Mouse (Mus musculus) hindbrain, embryonic 14.5 days (tissue): ENCODE measurements around the gene Abcg4. TPM values are rescaled to one million over a fixed set of nuclear protein-coding genes. Genes with fewer than 3 reads are reported as not detected.

Source experiments
- ATAC-seq: fragments of 200-750 bp; cut with Nextera tagmentation; 2 replicates; pipeline ENCODE4 v1.8.0; 2017; ENCODE audit warnings: moderate number of reproducible peaks, mild to moderate bottlenecking, moderate TSS enrichment, moderate library complexity; ENCODE audit not compliant: low FRiP score
- DNase-seq: peaks from one replicate; pipeline ENCODE4 v3.0.0-alpha.2; 2015; ENCODE audit warnings: low spot score
- H3K27ac ChIP-seq: fragments of 300-500 bp; sonication (generic); 2 replicates; pipeline ENCODE4 v1.5.1; 2014; ENCODE audit warnings: mild to moderate bottlenecking, moderate library complexity
- H3K27me3 ChIP-seq: fragments of 300-500 bp; sonication (generic); 2 replicates; pipeline ENCODE4 v1.6.1; 2014; ENCODE audit warnings: mild to moderate bottlenecking, low read length, mixed read lengths; ENCODE audit not compliant: control insufficient read depth, insufficient read depth
- H3K36me3 ChIP-seq: fragments of 300-500 bp; sonication (generic); replicated peaks from 2 replicates; pipeline ENCODE4 v1.6.1; 2014; ENCODE audit not compliant: control insufficient read depth, insufficient read depth
- H3K4me1 ChIP-seq: fragments of 300-500 bp; sonication (generic); replicated peaks from 2 replicates; pipeline ENCODE4 v1.6.1; 2014; ENCODE audit warnings: antibody characterized with exemption, low read length, mixed read lengths; ENCODE audit not compliant: control insufficient read depth, insufficient read depth
- H3K4me2 ChIP-seq: fragments of 300-500 bp; sonication (generic); replicated peaks from 2 replicates; pipeline ENCODE4 v1.6.1; 2014; ENCODE audit warnings: mild to moderate bottlenecking, moderate library complexity
- H3K4me3 ChIP-seq: fragments of 300-500 bp; sonication (generic); replicated peaks from 2 replicates; pipeline ENCODE4 v1.5.1; 2014; ENCODE audit warnings: mild to moderate bottlenecking, low read length
- H3K9ac ChIP-seq: fragments of 300-500 bp; sonication (generic); 2 replicates; pipeline ENCODE4 v1.6.1; 2014
- H3K9me3 ChIP-seq: fragments of 300-500 bp; sonication (generic); 2 replicates; pipeline ENCODE4 v1.6.1; 2016; ENCODE audit warnings: low read length; ENCODE audit not compliant: control insufficient read depth
- WGBS: fragments of 180-500 bp; shearing (Covaris S2); extraction: QIAGEN DNeasy Blood & Tissue Kit; methylation state at CpG from one replicate; pipeline ENCODE4 v1.1.7; 2014; 5-methylcytosine and 5-hydroxymethylcytosine counted together
- microRNA-seq: library from miRNA; unstranded; fragments of <30 nt; microRNA quantifications from one replicate; pipeline ENCODE4, GENCODE M21; 2016
- polyA plus RNA-seq: library from polyadenylated mRNA; unstranded; fragments of >200 nt; fragmentation: Nextera tagmentation; extraction: Ambion mirVana; gene quantifications from 2 replicates; pipeline ENCODE4 v1.2.1, GENCODE M21; 2014

Abcg4 gene
- polyA plus RNA-seq, 1 experiment from 2014 or later, result 21.7 TPM

DNA sequence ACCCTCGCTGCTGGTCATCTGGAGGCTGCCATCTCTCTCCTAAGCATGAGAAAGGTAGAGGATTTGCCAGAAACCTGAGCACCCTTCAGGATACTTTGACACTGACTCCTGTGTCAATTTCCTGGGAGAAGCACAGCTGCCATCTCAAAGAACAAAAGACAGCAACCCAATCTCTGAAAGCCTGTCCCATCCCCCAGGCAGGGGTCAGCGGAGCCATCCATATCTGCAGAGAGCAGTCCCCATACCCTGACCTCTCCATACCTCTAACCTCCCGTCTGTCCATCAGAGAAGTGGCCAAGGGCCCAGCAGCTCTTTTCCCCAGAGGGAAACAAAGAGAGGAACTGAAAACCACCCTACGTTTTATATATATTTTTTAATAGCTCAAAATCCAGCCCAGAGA, 51.8 kb downstream of the Abcg4 start:
- no peak overlapping the region for H3K9ac ChIP-seq
- ATAC-seq, result no peak
- 51% methylated on average over 4 of the region's 4 CpGs for WGBS

GRCm38 (mm10) chr9:44234479-44235427, 53.7 kb downstream of the Abcg4 start:
- H3K4me2 ChIP-seq, result peak overlapping the region; percentile 74
- 28% methylated on average over 19 of the region's 19 CpGs for WGBS
- DNase-seq, result no peak

More for the DNA sequence above, 51.8 kb downstream of the Abcg4 start:
- peaks cover 15% of the 10 kb centered on the region for H3K4me1 ChIP-seq
- DNase-seq, result no peak
- H3K27ac ChIP-seq, result no peak overlapping the region
- H3K4me2 ChIP-seq, result no peak overlapping the region
- H3K36me3 ChIP-seq, result no peaks in the 10 kb centered on the region
- H3K9me3 ChIP-seq, result no peaks in the 10 kb centered on the region
- no peaks in the 10 kb centered on the region for H3K27me3 ChIP-seq
- H3K4me3 ChIP-seq, result no peak overlapping the region

DNA sequence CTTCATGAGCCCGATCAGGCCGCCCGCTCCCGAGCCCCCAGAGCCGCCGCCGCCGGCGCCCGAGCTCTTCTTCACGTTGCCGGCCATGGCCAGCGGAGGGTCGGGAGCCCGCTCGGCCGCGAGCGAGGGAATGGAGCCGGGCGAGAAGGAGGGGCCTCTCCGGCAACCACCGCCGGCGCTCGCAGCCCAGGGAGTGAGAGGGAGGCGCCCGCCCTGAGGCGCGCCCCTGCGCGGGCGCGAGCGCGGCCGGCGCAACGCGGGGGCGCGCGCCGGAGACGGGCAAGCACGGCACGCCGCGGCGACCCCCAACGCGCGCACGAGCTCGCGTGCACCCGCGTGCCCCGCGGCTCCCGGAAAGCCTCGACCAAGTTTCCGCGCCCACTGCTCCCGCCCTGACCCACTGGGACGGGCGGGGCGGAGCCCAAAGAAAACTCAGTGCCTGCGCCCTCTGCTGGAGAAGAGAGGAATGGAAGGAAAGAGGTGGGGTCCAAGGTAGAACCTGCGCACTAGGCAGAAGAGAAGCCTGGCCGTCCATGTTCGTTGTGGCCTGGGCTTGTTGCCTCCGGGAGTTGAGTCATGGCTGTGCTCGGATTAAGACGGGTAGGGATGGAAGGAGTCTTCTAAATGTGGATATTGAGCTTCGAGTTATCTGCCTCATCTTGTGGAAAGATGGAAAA, 54.5 kb downstream of the Abcg4 start, which contains the start of gene Cbl:
Gene Cbl, minus strand, starts transcription at position 248 of the 677 bp plus-strand sequence.
- peaks cover 18% of the 10 kb centered on the region for H3K4me1 ChIP-seq
- DNase-seq, result peak; percentile 100
- peak within 1 kb of the TSS; percentile 93 for H3K9ac ChIP-seq
- H3K27ac ChIP-seq, result peak within 1 kb of the TSS; percentile 96
- WGBS, result under 1% methylated on average over 63 of the region's 76 CpGs
- peak; percentile 93 for ATAC-seq
- no peaks in the 10 kb centered on the region for H3K27me3 ChIP-seq
- H3K9me3 ChIP-seq, result no peaks in the 10 kb centered on the region
- H3K4me3 ChIP-seq, result peak within 1 kb of the TSS; percentile 76
- H3K4me2 ChIP-seq, result peak within 1 kb of the TSS; percentile 74
- H3K36me3 ChIP-seq, result no peaks in the 10 kb centered on the region

More at GRCm38 (mm10) chr9:44234479-44235427, 53.7 kb downstream of the Abcg4 start:
- Histone ChIP-seq H3K9me3 (no peaks in the 10 kb centered on the region), H3K27me3 (no peaks in the 10 kb centered on the region), H3K27ac (peak overlapping the region; percentile 51; the same call in 1 of the 2 replicates), H3K4me1 (peaks cover 18% of the 10 kb centered on the region), H3K4me3 (peak overlapping the region; percentile 76), H3K36me3 (no peaks in the 10 kb centered on the region), H3K9ac (peak overlapping the region; percentile 18; the same call in 1 of the 2 replicates)
- ATAC-seq, result peak; percentile 21; the same call in 1 of the 2 replicates

- DNase-seq (peak; percentile 34), ATAC-seq (peak; percentile 85)
- H3K4me2 ChIP-seq, result peak overlapping the region; percentile 74
- H3K9ac ChIP-seq, result peak overlapping the region; percentile 93
- H3K4me3 ChIP-seq, result peak overlapping the region; percentile 76
- peak overlapping the region; percentile 96 for H3K27ac ChIP-seq
- H3K4me1 ChIP-seq, result peaks cover 18% of the 10 kb centered on the region
- under 1% methylated on average over 39 of the region's 40 CpGs for WGBS
- no peaks in the 10 kb centered on the region for H3K36me3 ChIP-seq
- no peaks in the 10 kb centered on the region for H3K27me3 ChIP-seq
- H3K9me3 ChIP-seq, result no peaks in the 10 kb centered on the region
Measured at GRCm38 (mm10) chr9:44233021-44233801, 55.2 kb downstream of the Abcg4 start.

- no peaks in the 10 kb centered on the region for H3K36me3 ChIP-seq
- no peak for DNase-seq
- no peak overlapping the region for H3K9ac ChIP-seq
- peak overlapping the region; percentile 74 for H3K4me2 ChIP-seq
- H3K27ac ChIP-seq, result no peak overlapping the region
- no peak for ATAC-seq
- no peak overlapping the region for H3K4me3 ChIP-seq
- peaks cover 18% of the 10 kb centered on the region for H3K4me1 ChIP-seq
- H3K27me3 ChIP-seq, result no peaks in the 10 kb centered on the region
- H3K9me3 ChIP-seq, result no peaks in the 10 kb centered on the region
Measured at GRCm38 (mm10) chr9:44231609-44232008, 56.8 kb downstream of the Abcg4 start.

DNA sequence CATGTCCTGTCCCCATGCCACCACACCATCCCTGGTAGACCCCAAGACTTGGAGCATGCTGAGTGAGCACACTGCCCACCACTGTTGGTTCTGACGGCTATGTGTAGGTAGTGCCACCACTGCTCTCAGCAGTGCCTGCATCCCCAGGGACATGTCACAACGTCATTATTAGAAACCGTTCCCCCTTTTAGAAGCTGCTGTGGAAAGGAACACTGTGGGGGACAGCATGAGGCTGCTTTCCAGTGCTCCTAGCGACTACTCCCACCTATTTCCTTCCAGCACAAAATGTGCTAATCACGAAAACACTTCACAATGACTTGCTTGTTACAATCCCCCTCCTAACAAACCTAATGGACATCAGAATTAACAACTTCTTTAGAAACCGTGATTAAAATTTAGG, 62.4 kb downstream of the Abcg4 start:
- no peak overlapping the region for H3K4me2 ChIP-seq
- no peak overlapping the region for H3K9ac ChIP-seq
- 51% methylated on average over 6 of the region's 6 CpGs for WGBS
- ATAC-seq, result no peak
- no peaks in the 10 kb centered on the region for H3K27me3 ChIP-seq
- no peak overlapping the region for H3K4me3 ChIP-seq
- no peaks in the 10 kb centered on the region for H3K4me1 ChIP-seq
- no peaks in the 10 kb centered on the region for H3K9me3 ChIP-seq
- DNase-seq, result no peak
- H3K36me3 ChIP-seq, result no peaks in the 10 kb centered on the region
- H3K27ac ChIP-seq, result no peak overlapping the region

Small RNA genes lying within 50 kb of the gene (microRNA-seq; reads per million reads assigned to microRNA genes)
- gene Gm44335, result not detected

Other genes starting within 250 kb of the Abcg4 start
- gene Thy1, start 245.2 kb downstream of the Abcg4 start, polyA plus RNA-seq, result 6.2 and 9.6 TPM in 2 replicates
- 8.4 and 11.6 TPM in 2 replicates for gene Usp2, start 221.6 kb downstream of the Abcg4 start, polyA plus RNA-seq
- gene Mfrp, start 186.9 kb downstream of the Abcg4 start, polyA plus RNA-seq, result 0.31 and 0.41 TPM in 2 replicates
- gene C1qtnf5, start 181.4 kb downstream of the Abcg4 start, polyA plus RNA-seq, result 7.0 and 8.0 TPM in 2 replicates
- 0.35 TPM in 1 of 2 replicates, not detected in the other for gene Gm49380, start 175.1 kb downstream of the Abcg4 start, polyA plus RNA-seq
- gene Rnf26, start 175.1 kb downstream of the Abcg4 start, polyA plus RNA-seq, result 30.6 and 32.7 TPM in 2 replicates
- 12.6 and 13.6 TPM in 2 replicates for gene Mcam, start 154.1 kb downstream of the Abcg4 start, polyA plus RNA-seq
- 22.4 and 22.9 TPM in 2 replicates for gene Cbl, start 54.6 kb downstream of the Abcg4 start, polyA plus RNA-seq
- not detected in 2 replicates for gene Ccdc153, start 47.9 kb downstream of the Abcg4 start, polyA plus RNA-seq
- 0.46 and 1.1 TPM in 2 replicates for gene Pdzd3, start 37.1 kb downstream of the Abcg4 start, polyA plus RNA-seq
- gene Nlrx1, start 20.0 kb downstream of the Abcg4 start, polyA plus RNA-seq, result 4.4 and 5.1 TPM in 2 replicates
- 17.4 and 17.9 TPM in 2 replicates for gene Hinfp, start 17.1 kb upstream of the Abcg4 start, polyA plus RNA-seq
- gene C2cd2l, start 31.7 kb upstream of the Abcg4 start, polyA plus RNA-seq, result 24.0 and 25.6 TPM in 2 replicates
- 34.6 and 36.1 TPM in 2 replicates for gene Dpagt1, start 37.4 kb upstream of the Abcg4 start, polyA plus RNA-seq
- 102 and 107 TPM in 2 replicates for gene H2afx, start 46.1 kb upstream of the Abcg4 start, polyA plus RNA-seq
- 60.8 and 62.2 TPM in 2 replicates for gene Hmbs, start 55.6 kb upstream of the Abcg4 start, polyA plus RNA-seq
- gene Vps11, start 73.1 kb upstream of the Abcg4 start, polyA plus RNA-seq, result 34.8 and 42.4 TPM in 2 replicates
- gene Hyou1, start 90.9 kb upstream of the Abcg4 start, polyA plus RNA-seq, result 25.0 and 27.8 TPM in 2 replicates
- 65.2 and 65.8 TPM in 2 replicates for gene Slc37a4, start 108.2 kb upstream of the Abcg4 start, polyA plus RNA-seq
- gene Rps25, start 118.5 kb upstream of the Abcg4 start, polyA plus RNA-seq, result 1,177 and 1,438 TPM in 2 replicates
- 289 and 299 TPM in 2 replicates for gene Trappc4, start 119.0 kb upstream of the Abcg4 start, polyA plus RNA-seq
- gene Ccdc84, start 130.0 kb upstream of the Abcg4 start, polyA plus RNA-seq, result 23.3 and 28.2 TPM in 2 replicates
- gene Foxr1, start 152.5 kb upstream of the Abcg4 start, polyA plus RNA-seq, result not detected in 2 replicates
- gene Upk2, start 166.4 kb upstream of the Abcg4 start, polyA plus RNA-seq, result not detected in 2 replicates
- 11.6 and 13.5 TPM in 2 replicates for gene Bcl9l, start 194.2 kb upstream of the Abcg4 start, polyA plus RNA-seq